Mouse (Mus musculus) Patski (cell line): ENCODE measurements at regions not wholly inside any gene's neighbourhood (a gene's known extent, or its start where the extent isn't known, plus 50 kb on each side); places are given as distances from the start of the nearest gene placed in this dataset.
A peak's percentile ranks its signal among the peaks of the same experiment; 100 is the strongest.

ENCODE experiments used
- ATAC-seq: fragments of 100-300 bp; one replicate; pipeline ENCODE4 v1.8.0; 2021
- CTCF ChIA-PET: fragments of 350-600 bp; sonication (Branson Sonifier 250); formaldehyde crosslinking; loops from one replicate; lab custom pipeline; 2022; ENCODE audit warnings: inconsistent platforms; lab: Charles Lee
- POLR2A ChIA-PET: fragments of 350-600 bp; sonication (Branson Sonifier 250); formaldehyde crosslinking; loops from one replicate; lab custom pipeline; 2022; ENCODE audit warnings: antibody characterized with exemption, inconsistent platforms; lab: Charles Lee
- DNase-seq: peaks from one replicate; pipeline ENCODE4 v3.0.0-alpha.2; 2011; ENCODE audit warnings: low read depth, low spot score
- H3K27me3 ChIP-seq: fragments of 371-371 bp; one replicate; pipeline ENCODE4 v1.5.1; 2021
- CTCF ChIP-seq: fragments of 100-300 bp; IDR thresholded peaks from one replicate; pipeline ENCODE4 v1.5.1; 2021
- in situ Hi-C: fragments of 300-500 bp; cut with MboI; formaldehyde crosslinking; loops from 3 replicates; pipeline ENCODE4 v1.11.1; 2018; ENCODE audit warnings: low pct_unique_long_range_greater_than_20kb, mixed read lengths

DNA sequence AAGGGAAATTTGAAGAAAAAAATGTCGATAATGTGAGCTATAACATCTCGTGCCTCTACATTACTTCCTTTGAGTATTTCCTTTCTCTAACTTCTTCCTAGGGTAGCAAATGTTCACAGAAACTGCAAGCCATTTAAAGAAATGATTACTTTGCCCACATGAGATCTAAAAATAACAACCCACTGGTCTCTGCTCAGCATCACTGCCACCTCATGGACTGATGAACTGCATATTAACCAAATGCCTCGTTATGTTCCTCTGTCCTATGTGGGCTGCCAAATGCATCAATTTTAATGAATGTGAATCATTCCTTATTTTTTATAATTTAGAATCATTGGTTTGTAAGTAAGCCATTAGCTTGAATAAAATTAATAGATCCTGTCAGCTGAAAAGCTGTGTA is 590.0 kb upstream of the Nr3c2 start:
- CTCF ChIA-PET = no interaction called here
- no peaks in the 10 kb centered on the region for H3K27me3 ChIP-seq
- TF ChIP-seq CTCF = no peak
- DNase-seq = no peak
- in situ Hi-C loops = no loop called here
- POLR2A ChIA-PET = no interaction called here
- ATAC-seq = no peak

DNA sequence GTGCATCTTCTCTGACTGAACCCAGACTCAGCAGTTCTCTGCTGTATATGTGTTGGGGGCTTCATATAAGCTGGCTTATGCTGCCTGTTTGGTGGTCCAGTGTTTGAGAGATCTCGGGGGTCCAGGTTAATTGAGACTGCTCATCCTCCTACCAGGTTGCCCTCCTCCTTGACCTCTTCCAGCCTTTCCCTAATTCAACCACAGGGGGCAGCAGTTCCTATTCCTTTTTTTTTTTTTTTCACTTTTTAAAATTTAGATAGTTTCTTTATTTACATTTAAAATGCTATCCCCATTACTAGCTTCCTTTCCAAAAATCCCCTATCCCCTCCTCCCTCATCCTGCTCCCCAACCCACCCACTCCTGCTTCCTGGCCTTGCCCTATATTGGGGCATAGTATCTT is 570.7 kb upstream of the Nr3c2 start:
- CTCF ChIA-PET = no interaction called here

DNA sequence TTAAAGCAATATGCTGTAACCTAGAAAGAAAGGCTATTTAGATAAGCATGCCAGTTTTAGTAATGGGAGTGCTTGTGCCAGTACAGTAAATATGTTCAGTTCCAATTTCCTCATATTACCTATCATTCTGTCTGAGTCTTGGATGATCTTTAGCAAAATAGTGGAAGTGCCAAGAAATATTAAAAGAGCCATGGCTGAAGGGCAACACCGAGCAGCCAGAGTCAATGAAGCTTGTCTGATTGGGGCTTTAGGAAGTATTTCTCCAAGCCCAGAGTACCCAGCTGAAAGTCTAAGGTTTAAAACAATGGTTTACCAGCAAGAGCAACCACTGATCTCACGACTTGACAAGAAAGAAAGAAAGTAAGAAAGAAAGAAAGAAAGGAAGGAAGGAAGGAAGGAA is 556.2 kb upstream of the Nr3c2 start:
- POLR2A ChIA-PET = no interaction called here
- TF ChIP-seq CTCF = no peak
- CTCF ChIA-PET = no interaction called here
- in situ Hi-C loops = no loop called here
- peaks cover 6% of the 10 kb centered on the region for H3K27me3 ChIP-seq
- ATAC-seq (no peak), DNase-seq (no peak)

More for the DNA sequence above, 570.7 kb upstream of the Nr3c2 start:
- no peak for DNase-seq
- TF ChIP-seq CTCF = peak; percentile 42
- no peak for ATAC-seq
- peaks cover 3% of the 10 kb centered on the region for H3K27me3 ChIP-seq
- in situ Hi-C loops = no loop called here
- POLR2A ChIA-PET = no interaction called here

DNA sequence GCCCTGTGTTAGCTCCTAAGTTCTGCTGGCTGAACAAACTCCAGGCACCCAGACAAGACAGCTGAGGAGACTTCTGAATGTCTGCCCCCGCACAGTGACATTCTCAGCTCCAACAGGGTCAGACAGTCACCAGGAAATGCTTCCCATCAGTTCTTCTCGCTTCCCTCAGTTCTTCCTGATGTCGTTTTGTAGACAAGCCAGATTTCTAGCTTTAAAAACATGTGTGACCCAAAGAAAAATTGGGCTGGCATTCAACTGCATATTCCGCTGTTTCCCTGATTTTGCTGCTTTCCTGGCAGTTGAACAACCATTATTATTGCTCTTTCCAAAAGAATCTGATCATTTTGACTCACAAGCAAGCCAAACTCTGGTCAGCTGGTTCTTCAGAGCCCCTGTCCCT is 553.1 kb upstream of the Nr3c2 start:
- ATAC-seq (no peak), DNase-seq (no peak)
- ChIA-PET CTCF (no interaction called here), POLR2A (no interaction called here)
- in situ Hi-C loops = no loop called here
- H3K27me3 ChIP-seq = peaks cover 11% of the 10 kb centered on the region
- TF ChIP-seq CTCF = no peak

DNA sequence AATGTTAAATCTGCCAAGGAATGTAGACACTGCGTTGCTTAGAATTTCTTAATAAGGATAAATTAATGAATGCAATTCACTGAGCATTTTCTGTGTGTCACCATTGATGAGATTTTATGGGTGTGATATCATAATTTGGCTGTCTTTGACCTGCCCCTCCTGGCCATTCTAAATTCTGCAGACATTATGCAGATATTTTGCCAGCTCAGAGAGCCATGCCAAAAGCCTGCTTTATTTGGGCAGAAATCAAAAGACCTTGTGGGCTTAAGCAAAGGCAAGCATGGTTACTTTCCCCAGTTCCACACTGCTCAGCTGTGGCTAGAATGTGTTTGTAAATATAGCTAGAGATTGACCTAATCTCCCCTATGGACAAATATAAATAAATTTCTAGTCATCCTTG is 552.4 kb upstream of the Nr3c2 start:
- ATAC-seq = no peak
- in situ Hi-C loops = no loop called here

DNA sequence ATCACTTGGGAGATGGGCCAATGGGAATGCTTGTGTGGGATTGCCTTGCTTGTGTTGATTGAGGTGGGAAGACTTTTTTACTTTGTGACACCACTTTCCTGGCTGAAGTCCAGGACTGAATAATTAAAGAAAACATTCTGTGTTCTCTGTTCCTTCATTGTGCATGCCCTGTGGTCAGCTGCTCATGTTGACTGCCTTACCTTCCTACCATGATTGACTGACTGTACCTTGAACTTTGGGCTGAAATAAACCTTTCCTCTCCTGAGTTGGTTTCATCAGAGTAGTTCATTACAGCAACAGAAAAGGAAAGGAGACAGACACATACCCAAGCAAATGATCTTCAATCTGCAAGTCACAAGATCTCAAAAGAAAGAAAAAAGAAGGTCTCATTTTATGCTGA is 524.9 kb upstream of the Nr3c2 start:
- H3K27me3 ChIP-seq = peaks cover 4% of the 10 kb centered on the region
- ChIA-PET CTCF (no interaction called here), POLR2A (no interaction called here)
- no peak for TF ChIP-seq CTCF
- in situ Hi-C loops = no loop called here
- DNase-seq = no peak
- ATAC-seq = no peak

More for the DNA sequence above, 552.4 kb upstream of the Nr3c2 start:
- ChIA-PET CTCF (no interaction called here), POLR2A (no interaction called here)
- DNase-seq = no peak
- H3K27me3 ChIP-seq = peaks cover 8% of the 10 kb centered on the region
- no peak for TF ChIP-seq CTCF

DNA sequence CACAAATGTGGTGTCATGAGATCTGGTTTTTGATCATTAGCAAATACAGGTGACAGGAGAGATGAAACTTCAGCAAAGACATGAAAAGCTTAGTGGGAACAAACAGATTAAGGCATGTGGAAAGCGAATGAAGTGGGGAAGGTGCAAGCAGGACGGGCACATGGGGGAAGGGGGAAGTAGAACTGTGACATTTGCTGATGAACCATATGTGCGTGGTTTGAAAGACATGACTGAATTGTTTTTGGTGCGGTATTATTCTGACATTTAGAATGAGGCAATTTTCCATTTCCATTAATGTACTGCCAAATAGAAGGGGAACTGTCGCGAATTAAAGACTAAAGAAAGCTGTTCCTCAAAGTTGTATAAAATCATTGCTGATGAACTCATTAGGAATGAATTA is 521.5 kb upstream of the Nr3c2 start:
- in situ Hi-C loops = no loop called here
- TF ChIP-seq CTCF = no peak
- no peak for ATAC-seq

DNA sequence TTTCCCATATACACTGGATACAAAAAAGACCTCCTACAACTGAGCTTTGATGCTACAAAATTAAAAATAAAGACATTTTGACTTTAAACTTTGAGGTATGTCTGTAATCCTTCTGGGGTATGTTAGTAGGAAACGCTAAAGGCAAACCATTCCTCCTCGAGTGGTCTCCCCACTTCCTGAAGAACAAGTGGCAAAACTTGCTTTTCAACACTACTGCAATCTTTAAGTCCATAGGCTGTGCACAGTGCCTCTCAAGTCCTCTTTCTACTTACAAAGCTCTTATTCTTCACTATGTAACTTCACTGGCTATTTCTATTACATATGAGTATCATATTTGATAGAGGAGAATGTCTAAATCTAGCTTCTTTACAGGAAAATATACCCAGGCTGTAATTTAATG is 517.6 kb upstream of the Nr3c2 start:
- DNase-seq (no peak), ATAC-seq (no peak)
- POLR2A ChIA-PET = no interaction called here
- no peak for TF ChIP-seq CTCF
- in situ Hi-C loops = no loop called here
- H3K27me3 ChIP-seq = peaks cover 10% of the 10 kb centered on the region
- CTCF ChIA-PET = interaction anchor here (1.3 to 1.9 kb wide), 2 partner anchors 9 to 22 kb away, joined by 3 to 5 read pairs; no protein-coding TSS in a partner anchor

More for the DNA sequence above, 521.5 kb upstream of the Nr3c2 start:
- no peak for DNase-seq
- no peaks in the 10 kb centered on the region for H3K27me3 ChIP-seq
- ChIA-PET POLR2A (no interaction called here), CTCF (interaction anchor here (1.4 kb wide), 1 partner anchor 22 kb away, joined by 3 read pairs; no protein-coding TSS in a partner anchor)

DNA sequence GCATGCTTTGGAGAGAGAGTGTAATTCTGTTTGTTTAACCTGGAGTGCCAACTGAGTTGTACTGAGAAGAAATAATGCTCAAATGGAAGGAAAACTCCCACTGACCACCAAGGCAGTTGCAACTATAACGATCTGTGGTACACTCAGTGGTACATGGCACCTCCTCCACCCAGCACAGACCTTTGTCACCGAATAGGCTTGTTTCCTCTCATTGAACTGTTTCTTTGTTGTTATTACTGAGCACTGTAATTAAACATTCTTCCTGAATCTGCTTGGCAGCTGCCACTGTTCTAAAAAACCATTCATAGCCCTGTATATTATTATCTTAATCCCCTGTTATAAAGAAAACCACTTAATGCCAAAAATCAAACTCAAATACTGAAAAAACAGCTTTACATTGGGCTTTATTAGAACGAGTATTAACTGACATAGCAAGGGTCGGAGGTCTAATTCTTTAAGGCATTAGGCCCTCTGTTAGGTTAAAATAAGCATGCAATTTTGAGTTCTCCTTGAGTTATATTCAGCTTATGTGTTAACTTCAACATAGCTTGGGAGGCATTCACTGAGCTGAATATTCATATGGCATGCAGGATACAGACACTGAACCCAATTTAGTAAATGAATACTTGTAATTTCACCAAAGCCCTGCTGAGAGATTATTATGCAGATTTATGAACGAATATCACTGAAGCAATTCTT is 515.5 kb upstream of the Nr3c2 start:
- ATAC-seq (no peak), DNase-seq (no peak)
- ChIA-PET POLR2A (no interaction called here), CTCF (no interaction called here)
- TF ChIP-seq CTCF = no peak
- in situ Hi-C loops = no loop called here
- peaks cover 10% of the 10 kb centered on the region for H3K27me3 ChIP-seq

DNA sequence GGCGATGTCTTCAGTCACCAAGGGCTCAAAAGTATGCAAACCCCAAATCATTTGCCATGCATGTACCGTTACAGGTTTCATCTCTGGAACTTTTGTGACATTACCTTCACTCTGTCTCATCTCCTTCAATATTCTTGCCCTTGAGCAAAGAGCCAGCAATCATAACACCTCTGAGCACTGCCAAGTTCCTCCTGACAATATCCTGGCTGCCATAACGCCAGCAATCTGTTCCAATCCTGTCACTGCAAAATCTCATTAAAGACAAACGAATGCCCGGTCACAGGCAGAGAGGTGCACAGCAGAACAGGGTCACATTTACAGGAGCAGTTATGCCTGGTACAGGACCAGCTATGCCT is 515.0 kb upstream of the Nr3c2 start:
- in situ Hi-C loops = no loop called here
- ATAC-seq = no peak
- TF ChIP-seq CTCF = no peak
- POLR2A ChIA-PET = no interaction called here
- peaks cover 10% of the 10 kb centered on the region for H3K27me3 ChIP-seq
- DNase-seq = no peak
- CTCF ChIA-PET = no interaction called here

DNA sequence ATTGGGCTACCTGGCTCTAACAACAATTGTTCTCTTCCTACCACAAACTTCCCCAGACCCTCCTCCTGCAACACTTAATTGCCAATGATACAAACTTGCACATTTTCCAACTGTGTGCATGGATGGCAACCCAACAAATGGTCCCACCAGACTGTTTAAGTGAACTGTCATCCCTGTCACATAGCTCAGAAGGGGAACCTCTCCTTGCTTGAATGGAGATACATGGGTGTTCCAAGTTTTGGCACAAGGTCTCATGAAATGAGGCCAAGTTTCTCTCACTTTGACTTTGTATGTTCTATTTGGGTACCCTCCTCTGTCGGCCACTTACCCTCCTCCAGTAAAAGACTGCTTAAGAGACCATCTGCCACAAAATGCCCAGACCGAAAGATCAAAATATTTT is 507.2 kb upstream of the Nr3c2 start:
- in situ Hi-C loops = no loop called here
- no peak for DNase-seq
- peaks cover 4% of the 10 kb centered on the region for H3K27me3 ChIP-seq
- CTCF ChIA-PET = interaction anchor here (1.3 kb wide), 1 partner anchor 17 kb away, joined by 3 read pairs; no protein-coding TSS in a partner anchor
- TF ChIP-seq CTCF = no peak
- ATAC-seq = no peak
- POLR2A ChIA-PET = no interaction called here

DNA sequence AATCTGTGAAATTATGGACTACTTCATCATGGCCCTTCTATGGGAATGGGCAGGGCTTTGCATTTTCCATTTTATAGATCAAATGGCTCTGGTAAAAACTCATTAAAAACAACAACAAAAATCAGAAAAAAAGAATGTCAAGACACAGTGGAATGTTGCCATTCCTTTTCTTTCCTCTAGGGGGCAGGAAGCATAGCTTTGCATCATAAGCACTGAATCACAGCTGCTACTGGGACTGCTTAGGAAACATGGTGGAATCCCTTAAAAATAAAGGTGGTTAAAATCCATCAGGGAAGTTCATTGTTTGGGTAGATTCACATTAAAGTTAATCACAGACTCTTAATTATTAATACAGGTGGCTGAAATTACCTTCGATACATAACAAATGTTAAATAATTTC is 476.8 kb upstream of the Nr3c2 start:
- POLR2A ChIA-PET = no interaction called here
- in situ Hi-C loops = no loop called here
- DNase-seq = no peak
- no peaks in the 10 kb centered on the region for H3K27me3 ChIP-seq
- peak; percentile 54 for TF ChIP-seq CTCF
- no peak for ATAC-seq
- CTCF ChIA-PET = no interaction called here
